Mouse (Mus musculus): ENCODE data around the gene Plin5. TPM values are rescaled to one million over a fixed set of nuclear protein-coding genes. Genes with fewer than 3 reads are reported as not detected.
A peak's percentile ranks its signal among the peaks of the same experiment; 100 is the strongest.
"Not testable (repeated sequence)": the region's sequence is repeated elsewhere in the genome, so short reads cannot be mapped to it uniquely, and the experiment has no call there.

Plin5 gene
- total RNA-seq, 2 experiments from 2014 or later, result 27.7 to 29.0 TPM

DNA sequence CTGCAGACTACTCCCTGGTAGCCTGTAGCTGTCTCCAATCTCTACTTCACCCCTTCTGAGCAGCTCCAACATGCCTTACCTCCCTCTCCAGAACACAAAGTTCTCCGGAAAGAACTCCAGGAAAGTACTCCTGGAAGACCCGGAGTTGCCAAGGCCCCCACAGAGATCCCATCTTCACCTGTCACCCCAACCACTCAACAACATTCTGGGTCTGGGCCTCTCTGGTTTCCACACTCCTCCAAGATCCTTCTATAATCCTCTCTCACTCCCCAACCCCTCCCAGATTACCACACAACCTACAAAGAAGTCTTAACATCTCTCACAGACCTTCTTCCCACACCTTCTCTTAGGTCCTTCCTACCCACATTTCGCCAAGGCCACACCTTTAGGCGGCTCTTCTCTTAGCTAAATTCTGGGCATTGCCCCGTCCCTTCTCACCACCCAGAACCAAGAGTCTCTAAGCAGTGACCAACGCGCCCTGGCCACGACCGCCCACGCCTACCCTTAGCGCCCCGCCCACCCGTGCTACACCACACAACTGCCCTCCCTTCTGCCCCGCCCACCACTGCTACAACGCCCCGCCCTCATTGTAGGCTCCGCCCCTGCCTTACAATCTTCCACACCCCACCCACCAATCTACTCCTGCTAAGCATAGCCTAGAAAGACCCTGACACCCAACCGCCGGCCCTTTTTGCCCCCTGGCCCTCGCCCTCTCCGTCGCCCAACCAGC is 43.1 kb downstream of the Plin5 start:
- DNase-seq, result peak; percentile 83

DNA sequence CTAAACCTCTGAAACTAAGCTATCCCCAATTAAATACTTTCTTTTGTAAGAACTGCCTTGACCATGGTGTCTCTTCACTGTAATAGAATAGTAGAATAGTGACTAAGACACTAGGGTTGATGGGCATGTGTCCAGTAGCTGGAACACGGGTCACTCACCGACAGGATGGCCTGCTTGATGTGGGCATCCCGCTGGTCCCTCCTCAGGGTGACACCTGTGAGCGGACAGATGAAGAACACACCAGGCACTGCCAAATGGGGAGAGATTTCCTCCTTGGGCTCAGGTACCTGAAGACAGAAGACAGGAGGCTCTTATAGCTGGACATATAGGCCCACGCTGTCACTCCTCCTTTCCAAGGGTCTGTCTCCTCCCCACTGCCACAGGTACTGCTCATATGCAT is 45.2 kb downstream of the Plin5 start:
- no peak for DNase-seq

DNA sequence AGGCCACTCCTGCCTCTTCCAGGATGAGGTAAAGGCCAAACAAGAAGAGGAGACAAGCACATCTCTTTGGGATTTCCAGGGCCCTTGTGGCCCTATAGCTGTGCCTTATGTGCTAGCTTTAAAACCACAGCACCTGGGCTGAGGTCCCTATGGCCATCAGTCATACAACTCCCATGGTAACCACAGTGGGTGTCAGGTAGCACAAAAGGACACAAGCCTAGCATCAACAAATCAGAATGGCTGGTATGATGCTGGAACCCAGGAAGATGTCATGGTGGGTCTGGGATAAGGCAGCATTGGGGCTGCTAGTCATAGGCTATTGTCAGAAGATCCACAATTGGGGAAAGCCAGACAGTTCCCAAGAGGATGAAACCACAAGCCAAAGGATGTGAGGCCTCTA is 46.3 kb downstream of the Plin5 start:
- no peak for DNase-seq

DNA sequence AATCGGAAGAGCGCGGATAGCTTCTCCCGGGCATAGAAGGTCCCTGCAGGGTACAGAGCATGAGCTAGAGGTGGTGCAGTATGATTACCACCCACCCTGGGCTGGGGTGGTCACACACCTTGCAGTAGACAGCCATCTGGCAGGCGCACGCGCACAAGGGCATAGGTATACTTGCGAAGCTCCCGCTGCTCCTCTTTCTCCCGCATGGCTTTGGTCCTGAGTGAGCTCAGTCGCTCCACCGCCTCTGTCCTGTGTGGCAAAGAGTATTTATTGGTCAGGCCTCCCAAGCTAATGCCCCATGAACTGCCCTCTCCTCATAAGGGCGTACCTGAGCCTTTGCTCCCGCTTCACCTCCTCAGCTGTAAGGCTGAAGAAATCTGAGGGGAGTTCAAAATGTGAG is 48.3 kb downstream of the Plin5 start:
- no peak for DNase-seq

DNA sequence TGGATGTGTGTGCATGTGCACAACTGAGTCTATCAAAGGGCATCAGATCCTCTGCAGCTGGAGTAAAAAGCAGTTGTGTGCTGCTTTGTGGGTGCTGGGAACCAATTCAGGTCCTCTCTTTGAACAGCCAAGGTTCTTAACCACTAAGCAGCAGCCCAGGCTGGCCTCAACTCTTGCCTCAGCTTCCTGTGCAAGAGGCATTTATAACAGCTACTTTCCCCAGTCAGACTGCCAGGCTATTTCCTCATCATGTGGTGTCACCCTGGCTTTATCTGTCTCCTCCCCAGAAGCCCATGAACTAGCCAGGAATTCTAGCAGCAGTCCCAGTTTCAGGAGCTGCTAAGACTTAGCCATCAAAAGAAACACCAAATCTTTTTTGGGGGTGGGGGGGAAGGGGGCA is 50.9 kb downstream of the Plin5 start:
- no peak for DNase-seq

DNA sequence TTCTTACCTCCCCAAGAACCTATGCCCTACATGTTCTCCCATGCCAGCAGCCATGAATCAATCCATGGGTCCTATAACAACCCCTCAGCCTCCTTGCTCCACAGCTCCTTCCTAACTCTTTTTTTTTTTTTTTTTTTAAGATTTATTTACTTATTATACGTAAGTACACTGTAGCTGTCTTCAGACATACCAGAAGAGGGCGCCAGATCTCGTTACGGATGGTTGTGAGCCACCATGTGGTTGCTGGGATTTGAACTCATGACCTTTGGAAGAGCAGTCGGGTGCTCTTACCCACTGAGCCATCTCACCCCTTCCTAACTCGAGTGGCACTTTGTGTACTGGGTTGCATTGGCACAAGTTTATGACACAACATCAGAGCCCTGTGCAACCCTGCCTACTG is 51.7 kb downstream of the Plin5 start:
- DNase-seq, result not testable (repeated sequence)

DNA sequence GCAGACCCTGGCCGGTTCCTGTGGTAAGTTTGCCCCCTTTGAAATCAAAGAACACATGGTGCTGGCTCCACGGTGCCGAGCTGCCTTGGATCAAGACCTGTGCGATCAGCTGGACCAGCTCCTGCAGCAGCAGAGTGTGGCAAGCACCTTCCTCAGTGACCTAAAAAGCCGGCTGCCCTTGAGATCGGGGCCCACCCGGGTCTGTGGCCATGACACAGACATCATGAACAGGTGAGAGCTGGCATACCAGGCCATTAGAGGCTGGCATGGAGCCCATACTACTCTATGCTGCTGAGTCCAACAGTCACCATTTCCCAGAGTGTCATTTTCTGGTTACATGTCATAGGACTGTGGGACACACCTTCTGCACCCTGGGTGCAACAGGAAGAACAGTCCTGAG is 55.3 kb downstream of the Plin5 start:
- no peak for DNase-seq

Other genes starting within 250 kb of the Plin5 start
- gene Zfp119a, start 238.7 kb downstream of the Plin5 start, total RNA-seq (2021), result 1 to 10 TPM; 2.7 to 3.2 TPM
- gene Zfp959, start 225.5 kb downstream of the Plin5 start, total RNA-seq (2021), result 1 to 10 TPM; 2.6 to 3.4 TPM
- gene Zfp119b, start 168.1 kb downstream of the Plin5 start, total RNA-seq (2021), result 1 to 10 TPM; 3.0 to 3.1 TPM
- gene Ebi3, start 165.0 kb downstream of the Plin5 start, total RNA-seq (2021), result under 1 TPM in 1 of 2 experiments, not detected in 1; 0.31 TPM
- 1 to 10 TPM; 7.8 TPM for gene Yju2, start 158.5 kb downstream of the Plin5 start, total RNA-seq (2021)
- gene Shd, start 147.1 kb downstream of the Plin5 start, total RNA-seq (2021), result under 1 TPM in 1 of 2 experiments, not detected in 1; 0.28 TPM
- gene Fsd1, start 131.1 kb downstream of the Plin5 start, total RNA-seq (2021), result not detected
- gene Stap2, start 112.0 kb downstream of the Plin5 start, total RNA-seq (2021), result 1 to 10 TPM; 2.6 to 4.9 TPM
- 10 to 100 TPM; 43.3 to 44.4 TPM for gene Mpnd, start 111.9 kb downstream of the Plin5 start, total RNA-seq (2021)
- 10 to 100 TPM; 10.8 to 12.4 TPM for gene Sh3gl1, start 81.0 kb downstream of the Plin5 start, total RNA-seq (2021)
- gene Chaf1a, start 77.2 kb downstream of the Plin5 start, total RNA-seq (2021), result 1 to 10 TPM in 1 of 2 experiments, under 1 TPM in 1; 0.79 to 1.3 TPM
- gene Ubxn6, start 42.6 kb downstream of the Plin5 start, total RNA-seq (2021), result 10 to 100 TPM; 42.7 to 46.1 TPM
- 10 to 100 TPM; 21.5 to 24.2 TPM for gene Hdgfl2, start 38.0 kb downstream of the Plin5 start, total RNA-seq (2021)
- 100 to 1,000 TPM; 177 to 234 TPM for gene Plin4, start 7.8 kb downstream of the Plin5 start, total RNA-seq (2021)
- 10 to 100 TPM; 13.4 to 24.9 TPM for gene Lrg1, start 4.4 kb upstream of the Plin5 start, total RNA-seq (2021)
- gene Sema6b, start 22.7 kb upstream of the Plin5 start, total RNA-seq (2021), result 1 to 10 TPM; 1.9 to 4.2 TPM
- gene Tnfaip8l1, start 44.9 kb upstream of the Plin5 start, total RNA-seq (2021), result under 1 TPM; 0.64 to 0.78 TPM
- gene Mydgf, start 66.3 kb upstream of the Plin5 start, total RNA-seq (2021), result 10 to 100 TPM; 20.3 to 21.7 TPM
- 10 to 100 TPM; 27.1 to 31.8 TPM for gene Dpp9, start 101.3 kb upstream of the Plin5 start, total RNA-seq (2021)
- 100 to 1,000 TPM; 133 to 135 TPM for gene Fem1a, start 139.2 kb upstream of the Plin5 start, total RNA-seq (2021)
- gene Ticam1, start 159.2 kb upstream of the Plin5 start, total RNA-seq (2021), result 1 to 10 TPM; 2.8 to 3.0 TPM
- gene Plin3, start 175.3 kb upstream of the Plin5 start, total RNA-seq (2021), result 10 to 100 TPM; 35.3 to 39.1 TPM
- not detected for gene Arrdc5, start 182.7 kb upstream of the Plin5 start, total RNA-seq (2021)
- 1 to 10 TPM; 2.6 to 2.7 TPM for gene Uhrf1, start 185.7 kb upstream of the Plin5 start, total RNA-seq (2021)
- gene Kdm4b, start 208.5 kb upstream of the Plin5 start, total RNA-seq (2021), result 10 to 100 TPM; 21.5 to 22.6 TPM